Mouse (Mus musculus) stomach, postnatal 0 days (tissue): ENCODE measurements around the gene Kirrel3.

Experiments used
- CTCF ChIP-seq: IDR thresholded peaks from 2 replicates; pipeline ENCODE4 v1.5.1; 2016; ENCODE audit warnings: antibody characterized with exemption, low read depth, mild to moderate bottlenecking, moderate library complexity
- EP300 ChIP-seq: optimal IDR thresholded peaks from 2 replicates; pipeline ENCODE3; 2016; ENCODE audit warnings: antibody characterized with exemption

GRCm38 (mm10) chr9:34489760-34490159, 4.1 kb downstream of the Kirrel3 start:
- no peak for TF ChIP-seq EP300
- TF ChIP-seq CTCF, result no peak
